Mouse (Mus musculus) hindbrain, postnatal 0 days (tissue): ENCODE results near the gene Lck. TPM values are rescaled to one million over a fixed set of nuclear protein-coding genes. Genes with fewer than 3 reads are reported as not detected.

Source experiments
- ATAC-seq: fragments of 200-750 bp; cut with Nextera tagmentation; 2 replicates; pipeline ENCODE4 v1.8.0; 2017; ENCODE audit warnings: mild to moderate bottlenecking, moderate TSS enrichment, moderate library complexity
- DNase-seq: peaks from one replicate; pipeline ENCODE4 v3.0.0-alpha.2; 2015; ENCODE audit warnings: low spot score
- H3K27ac ChIP-seq: fragments of 300-500 bp; sonication (generic); 2 replicates; pipeline ENCODE4 v1.5.1; 2014; ENCODE audit warnings: mild to moderate bottlenecking
- H3K27me3 ChIP-seq: fragments of 300-500 bp; sonication (generic); 2 replicates; pipeline ENCODE4 v1.6.1; 2014; ENCODE audit warnings: low read length, mixed read lengths; ENCODE audit not compliant: insufficient read depth
- H3K36me3 ChIP-seq: fragments of 300-500 bp; sonication (generic); 2 replicates; pipeline ENCODE4 v1.6.1; 2014; ENCODE audit warnings: low read length, mixed read lengths; ENCODE audit not compliant: insufficient read depth
- H3K4me1 ChIP-seq: fragments of 300-500 bp; sonication (generic); 2 replicates; pipeline ENCODE4 v1.6.1; 2014; ENCODE audit warnings: antibody characterized with exemption, low read length, mixed read lengths; ENCODE audit not compliant: insufficient read depth
- H3K4me2 ChIP-seq: fragments of 300-500 bp; sonication (generic); 2 replicates; pipeline ENCODE4 v1.6.1; 2014; ENCODE audit warnings: low read depth, mild to moderate bottlenecking, low read length, moderate library complexity, mixed read lengths
- H3K4me3 ChIP-seq: fragments of 300-500 bp; sonication (generic); 2 replicates; pipeline ENCODE4 v1.5.1; 2014; ENCODE audit warnings: low read length
- H3K9ac ChIP-seq: fragments of 300-500 bp; sonication (generic); replicated peaks from 2 replicates; pipeline ENCODE4 v1.6.1; 2014; ENCODE audit warnings: mild to moderate bottlenecking, low read length, moderate library complexity, mixed read lengths
- H3K9me3 ChIP-seq: fragments of 300-500 bp; sonication (generic); 2 replicates; pipeline ENCODE4 v1.6.1; 2016; ENCODE audit warnings: low read length, mixed read lengths
- CTCF ChIP-seq: IDR thresholded peaks from 2 replicates; pipeline ENCODE4 v1.5.1; 2016; ENCODE audit warnings: antibody characterized with exemption, control low read depth, low read depth
- WGBS: fragments of 180-500 bp; shearing (Covaris S2); extraction: QIAGEN DNeasy Blood & Tissue Kit; methylation state at CpG from one replicate; pipeline ENCODE4 v1.1.7; 2014; 5-methylcytosine and 5-hydroxymethylcytosine counted together
- polyA plus RNA-seq: library from polyadenylated mRNA; unstranded; fragments of >200 nt; fragmentation: Nextera tagmentation; extraction: Ambion mirVana; gene quantifications from 2 replicates; pipeline ENCODE4 v1.2.1, GENCODE M21; 2015
- total RNA-seq: library from RNA; depleted of rRNA; stranded (reverse); fragments of >200 nt; gene quantifications from 2 replicates; pipeline ENCODE4 v1.2.3, GENCODE M21; 2014

Gene Lck
- total and polyA plus RNA-seq, 2 experiments from 2014 or later, result 12.2 to 12.5 TPM

DNA sequence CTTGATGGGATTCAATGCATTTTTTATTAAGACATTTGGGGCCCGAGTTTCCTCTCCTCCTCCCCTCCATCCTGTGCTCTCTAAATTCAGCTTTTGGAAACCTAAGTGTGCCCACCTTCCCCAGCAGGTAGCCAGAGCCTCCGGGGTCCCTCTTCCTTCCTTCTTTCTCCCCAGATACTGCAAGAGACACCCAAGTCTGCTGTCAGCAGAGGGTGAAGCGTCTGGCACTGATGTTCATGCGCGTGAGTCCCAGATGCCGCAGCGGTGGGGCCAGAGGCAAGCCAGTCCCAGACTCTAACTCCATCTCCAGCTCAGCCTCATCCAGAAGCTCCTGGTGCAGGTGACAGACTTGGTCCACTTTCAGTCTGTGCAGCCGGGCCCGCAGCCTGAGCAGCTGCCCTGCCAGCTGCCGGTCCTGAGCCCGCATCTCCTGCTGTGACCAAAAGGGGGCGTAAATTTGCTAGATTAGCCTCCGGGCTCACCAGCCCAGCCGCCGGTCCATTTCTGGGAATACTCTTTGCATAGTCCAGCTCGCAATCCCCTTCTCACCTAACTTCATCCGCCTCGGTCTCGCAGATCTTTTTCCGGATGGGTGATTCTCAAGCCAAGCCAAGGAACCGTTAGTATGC is 3.5 kb upstream of the Lck start:
- Histone ChIP-seq H3K9me3 (no peaks in the 10 kb centered on the region), H3K9ac (no peak overlapping the region), H3K27ac (no peak overlapping the region; the same call in 1 of the 2 replicates), H3K27me3 (no peaks in the 10 kb centered on the region), H3K36me3 (no peaks in the 10 kb centered on the region), H3K4me2 (peak overlapping the region; percentile 36), H3K4me3 (no peak overlapping the region), H3K4me1 (no peaks in the 10 kb centered on the region; the same call in 1 of the 2 replicates)
- TF ChIP-seq CTCF, result peak; percentile 61
- WGBS, result 27% methylated on average over 21 of the region's 21 CpGs
- ATAC-seq, result peak; percentile 70; the same call in 1 of the 2 replicates
- DNase-seq, result peak; percentile 85

DNA sequence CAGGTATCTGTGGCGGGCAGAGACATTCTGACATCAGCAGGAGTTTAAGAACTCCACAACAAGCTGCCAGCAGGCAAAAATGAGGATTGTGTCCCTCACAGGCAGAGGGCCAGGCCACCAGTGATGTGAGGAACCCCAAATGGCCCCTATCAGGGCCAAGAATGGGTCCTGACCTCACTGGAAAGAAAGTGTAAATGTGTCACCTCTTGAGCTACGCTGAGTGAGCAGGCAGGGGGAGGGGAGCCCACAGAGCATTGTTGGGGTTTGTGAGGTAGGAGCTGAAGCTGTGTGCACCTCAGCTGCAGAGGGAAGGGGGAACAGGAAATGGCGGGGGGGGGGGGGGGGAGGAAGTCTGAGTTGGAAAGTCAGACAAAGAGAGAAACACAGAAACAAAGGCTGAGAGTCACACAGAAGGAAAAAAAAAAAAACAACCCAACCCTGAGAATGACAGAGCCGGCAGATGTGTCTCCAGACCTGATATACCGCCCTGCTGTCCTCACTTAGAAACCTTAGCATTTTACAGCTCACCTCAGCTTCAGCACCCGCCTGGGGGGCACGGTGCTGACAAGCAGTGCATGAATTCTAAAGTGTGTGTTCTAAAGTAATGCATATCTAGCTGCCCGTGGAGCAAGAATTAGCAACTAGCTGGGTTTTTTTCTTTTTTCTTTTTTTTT is 1.9 kb upstream of the Lck start:
- DNase-seq, result no peak

DNA sequence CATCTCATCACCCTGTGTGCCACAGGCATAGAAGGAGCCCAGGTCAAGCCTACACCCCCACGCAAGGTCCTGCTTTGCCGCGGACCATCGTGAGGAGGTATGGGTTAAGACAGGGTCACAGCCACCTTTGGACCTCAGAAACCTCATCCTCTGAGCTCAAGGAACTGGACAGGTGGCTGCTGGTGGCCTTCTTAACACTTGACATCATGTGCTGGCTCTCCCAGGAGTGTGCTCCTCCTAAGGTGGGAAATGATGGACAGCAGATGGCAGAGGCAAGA is 409 bp downstream of the Lck start:
- no peaks in the 10 kb centered on the region for H3K27me3 ChIP-seq
- ATAC-seq (no peak), DNase-seq (no peak)
- H3K27ac ChIP-seq, result no peak overlapping the region
- no peak overlapping the region for H3K4me2 ChIP-seq
- TF ChIP-seq CTCF, result no peak
- no peaks in the 10 kb centered on the region; the same call in 1 of the 2 replicates for H3K4me1 ChIP-seq
- no peak overlapping the region for H3K9ac ChIP-seq
- H3K9me3 ChIP-seq, result no peaks in the 10 kb centered on the region
- WGBS, result 93% methylated on average over 4 of the region's 4 CpGs
- H3K36me3 ChIP-seq, result no peaks in the 10 kb centered on the region
- H3K4me3 ChIP-seq, result no peak overlapping the region

More for the DNA sequence above, 1.9 kb upstream of the Lck start:
- H3K27me3 ChIP-seq, result no peaks in the 10 kb centered on the region
- H3K4me2 ChIP-seq, result no peak overlapping the region
- no peaks in the 10 kb centered on the region for H3K9me3 ChIP-seq
- no peaks in the 10 kb centered on the region for H3K36me3 ChIP-seq
- TF ChIP-seq CTCF, result no peak
- ATAC-seq, result no peak
- no peaks in the 10 kb centered on the region; the same call in 1 of the 2 replicates for H3K4me1 ChIP-seq
- H3K9ac ChIP-seq, result no peak overlapping the region
- H3K4me3 ChIP-seq, result no peak overlapping the region
- H3K27ac ChIP-seq, result no peak overlapping the region
- WGBS, result 52% methylated on average over 7 of the region's 8 CpGs

DNA sequence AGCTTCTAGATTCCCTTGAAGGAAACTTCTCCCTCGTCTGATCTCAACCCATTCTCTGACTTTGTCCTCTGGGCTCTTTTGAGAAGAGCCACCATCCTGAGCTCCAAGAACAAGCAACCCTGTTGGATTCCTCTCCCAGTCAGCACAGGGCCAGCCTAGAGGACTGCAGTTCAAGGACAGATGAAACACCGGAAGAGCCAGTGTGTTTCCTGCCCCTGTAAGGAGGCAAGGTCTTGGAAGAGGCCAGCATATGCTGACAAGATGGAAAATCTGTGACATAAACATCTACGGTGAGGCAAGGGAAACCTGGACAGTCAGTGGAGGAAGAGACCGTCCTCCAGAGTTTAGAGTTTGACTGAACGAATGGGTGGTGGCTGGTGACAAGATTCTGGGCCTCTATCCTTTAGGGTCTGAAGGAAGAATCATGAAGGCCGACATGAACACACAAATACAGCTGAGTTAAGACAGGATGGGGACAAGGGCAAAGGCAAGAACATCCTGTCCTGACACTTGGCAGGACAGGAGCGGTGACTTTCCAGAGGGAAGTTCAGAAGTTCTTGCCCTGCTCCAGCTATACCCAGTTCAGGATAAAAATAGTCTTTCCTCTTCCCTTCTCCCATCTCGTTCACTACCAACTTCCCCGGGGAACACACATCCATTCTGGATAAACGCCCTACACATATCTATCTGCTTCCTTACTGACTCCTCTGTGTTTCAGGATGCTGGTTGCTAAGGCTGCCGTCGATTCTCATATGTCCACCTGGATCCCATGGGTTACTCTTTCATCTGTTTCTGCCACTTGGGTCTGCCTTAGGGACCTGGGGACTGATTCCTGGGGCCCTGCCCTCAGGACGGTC is 977 bp downstream of the Lck start:
- H3K9ac ChIP-seq, result no peak overlapping the region
- H3K27ac ChIP-seq, result no peak overlapping the region
- TF ChIP-seq CTCF, result no peak
- ATAC-seq, result no peak
- no peak for DNase-seq
- WGBS, result 84% methylated on average over 13 of the region's 13 CpGs
- no peak overlapping the region for H3K4me3 ChIP-seq
- H3K27me3 ChIP-seq, result no peaks in the 10 kb centered on the region
- no peaks in the 10 kb centered on the region; the same call in 1 of the 2 replicates for H3K4me1 ChIP-seq
- no peak overlapping the region for H3K4me2 ChIP-seq
- H3K9me3 ChIP-seq, result no peaks in the 10 kb centered on the region
- no peaks in the 10 kb centered on the region for H3K36me3 ChIP-seq

DNA sequence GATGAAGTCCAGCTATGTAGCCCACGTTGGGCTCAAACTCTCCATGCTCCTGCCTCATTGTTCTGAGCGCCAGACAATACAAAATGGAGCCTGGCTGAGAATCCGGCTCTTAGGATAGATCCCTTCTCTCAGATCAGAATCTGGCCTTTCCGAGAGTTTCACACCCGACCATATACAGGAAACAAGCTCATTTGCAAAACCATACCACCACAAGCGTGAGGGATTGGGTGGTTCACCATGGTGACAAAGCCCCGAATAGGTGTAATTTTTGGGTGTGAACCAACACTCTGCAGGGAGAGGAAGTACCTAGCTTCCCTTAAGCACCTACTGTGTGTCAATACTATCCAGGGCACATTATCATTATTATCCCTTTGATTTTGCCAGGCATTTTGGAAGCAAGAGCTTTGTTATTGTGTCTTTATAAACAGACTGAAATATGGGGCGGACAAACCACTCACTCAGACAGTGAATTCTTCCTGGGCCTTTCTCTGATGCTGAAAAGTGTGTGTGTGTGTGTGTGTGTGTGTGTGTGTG is 1.8 kb downstream of the Lck start:
- ATAC-seq (no peak), DNase-seq (no peak)
- no peak overlapping the region for H3K4me3 ChIP-seq
- H3K4me2 ChIP-seq, result no peak overlapping the region
- TF ChIP-seq CTCF, result no peak
- WGBS, result 74% methylated on average over 8 of the region's 8 CpGs
- no peaks in the 10 kb centered on the region for H3K27me3 ChIP-seq
- H3K27ac ChIP-seq, result no peak overlapping the region
- H3K36me3 ChIP-seq, result no peaks in the 10 kb centered on the region
- H3K9ac ChIP-seq, result no peak overlapping the region
- H3K4me1 ChIP-seq, result no peaks in the 10 kb centered on the region
- H3K9me3 ChIP-seq, result no peaks in the 10 kb centered on the region

DNA sequence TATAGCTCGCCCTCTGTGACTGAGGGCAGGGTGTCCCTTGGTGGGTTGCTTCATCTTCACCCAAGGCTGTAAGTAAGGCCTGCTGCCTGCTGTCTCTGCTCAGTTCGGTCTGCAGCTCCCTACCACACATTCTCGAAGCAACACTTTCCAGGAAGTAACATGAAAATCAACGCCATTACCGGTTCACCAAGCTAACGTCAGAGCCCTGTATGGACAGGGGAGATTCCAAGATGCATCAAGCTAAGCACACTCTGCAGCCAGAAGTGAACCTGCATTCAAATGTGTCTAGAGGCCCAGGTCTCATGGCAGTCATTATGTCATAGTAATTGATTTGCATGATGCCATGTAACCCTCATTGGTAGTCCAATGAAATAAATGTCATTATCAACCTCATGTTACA is 3.4 kb downstream of the Lck start:
- TF ChIP-seq CTCF, result no peak
- Histone ChIP-seq H3K36me3 (no peaks in the 10 kb centered on the region), H3K9ac (no peak overlapping the region), H3K4me1 (no peaks in the 10 kb centered on the region), H3K27me3 (no peaks in the 10 kb centered on the region), H3K4me3 (no peak overlapping the region), H3K9me3 (no peaks in the 10 kb centered on the region), H3K4me2 (no peak overlapping the region), H3K27ac (no peak overlapping the region)
- ATAC-seq (no peak), DNase-seq (no peak)
- WGBS, result 91% methylated on average over 6 of the region's 6 CpGs
